Mouse (Mus musculus) adipose tissue, adult 10 weeks (tissue): ENCODE results near the gene Slc24a5. TPM values are rescaled to one million over a fixed set of nuclear protein-coding genes. Genes with fewer than 3 reads are reported as not detected.

Source experiments
- polyA plus RNA-seq: library from polyadenylated mRNA; stranded (reverse); fragments of 350-450 nt; fragmentation: Illumina TruSeq; extraction: RNeasy Lipid Tissue Mini Kit (QIAGEN cat#74804); gene quantifications from one replicate; pipeline ENCODE4 v1.2.3, GENCODE M21; 2014; ENCODE audit warnings: low read depth, low replicate concordance

Slc24a5 gene
- not detected for polyA plus RNA-seq

GRCm38 (mm10) chr2:125067894-125068293 lies at the start of gene Slc24a5:
Slc24a5 (plus strand) TSS chr2:125068124.

GRCm38 (mm10) chr2:125123477-125123852 lies 55.5 kb downstream of the Slc24a5 start, which contains the start of gene Myef2:
Myef2 (minus strand) TSS chr2:125123661.

GRCm38 (mm10) chr2:125135903-125136811 lies 68.2 kb downstream of the Slc24a5 start, which contains the start of gene Ctxn2:
Ctxn2 (plus strand) TSS chr2:125136692.

Other genes with a start within 250 kb of the Slc24a5 start
- gene Myef2, start 55.5 kb downstream of the Slc24a5 start, polyA plus RNA-seq, result 16.7 TPM
- not detected for gene Ctxn2, start 68.6 kb downstream of the Slc24a5 start, polyA plus RNA-seq
- not detected for gene Slc12a1, start 84.4 kb downstream of the Slc24a5 start, polyA plus RNA-seq
- gene Dut, start 179.1 kb downstream of the Slc24a5 start, polyA plus RNA-seq, result 17.8 TPM